Mouse (Mus musculus): Measurements from ENCODE around the gene Ss18l1. TPM values are rescaled to one million over a fixed set of nuclear protein-coding genes. Genes with fewer than 3 reads are reported as not detected.

Ss18l1 gene
- total RNA-seq, 2 experiments from 2014 or later: 2.7 to 4.0 TPM

GRCm38 (mm10) chr2:180033956-180034355 lies 8.4 kb upstream of the Ss18l1 start:
- intact Hi-C loops (cut with DNase I): no loop called here
- DNase-seq: no peak

- intact Hi-C loops (cut with DNase I): no loop called here
- DNase-seq: no peak
Measured at GRCm38 (mm10) chr2:180034753-180035152, 7.6 kb upstream of the Ss18l1 start.

GRCm38 (mm10) chr2:180040406-180040805 lies 1.9 kb upstream of the Ss18l1 start:
- intact Hi-C loops (cut with DNase I): loop anchor here (1.0 kb wide), 1 partner anchor 14 kb away; no protein-coding TSS in a partner anchor
- DNase-seq: no peak

GRCm38 (mm10) chr2:180041577-180042255 lies 593 bp upstream of the Ss18l1 start:
- DNase-seq: peak in 1 of 2 experiments; percentile 32
- intact Hi-C loops (cut with DNase I): no loop called here

GRCm38 (mm10) chr2:180042858-180043515 lies 678 bp downstream of the Ss18l1 start:
- intact Hi-C loops (cut with DNase I): no loop called here
- DNase-seq: peak; percentile 70 to 80

GRCm38 (mm10) chr2:180045283-180045682 lies 3.0 kb downstream of the Ss18l1 start:
- intact Hi-C loops (cut with DNase I): loop anchor here (1.0 kb wide), 2 partner anchors 71 to 128 kb away; no protein-coding TSS in a partner anchor
- peak; percentile 50 to 72 for DNase-seq

- no peak for DNase-seq
- intact Hi-C loops (cut with DNase I): no loop called here
Measured at GRCm38 (mm10) chr2:180047580-180047979, 5.3 kb downstream of the Ss18l1 start.

GRCm38 (mm10) chr2:180047980-180048635 lies 5.8 kb downstream of the Ss18l1 start:
- intact Hi-C loops (cut with DNase I): no loop called here
- DNase-seq: no peak

GRCm38 (mm10) chr2:180050986-180051385 lies 8.7 kb downstream of the Ss18l1 start:
- intact Hi-C loops (cut with DNase I): loop anchor here (1.0 kb wide), 1 partner anchor 134 kb away; no protein-coding TSS in a partner anchor
- peak; percentile 82 to 90 for DNase-seq

GRCm38 (mm10) chr2:180051986-180052733 lies 9.9 kb downstream of the Ss18l1 start:
- intact Hi-C loops (cut with DNase I): loop anchor here (1.0 kb wide), 1 partner anchor 135 kb away; no protein-coding TSS in a partner anchor
- DNase-seq: peak in 1 of 2 experiments; percentile 49

- intact Hi-C loops (cut with DNase I): no loop called here
- DNase-seq: no peak
Measured at GRCm38 (mm10) chr2:180053001-180053400, 10.7 kb downstream of the Ss18l1 start.

GRCm38 (mm10) chr2:180063338-180064131 lies 21.2 kb downstream of the Ss18l1 start:
- DNase-seq: peak in 1 of 2 experiments; percentile 16
- intact Hi-C loops (cut with DNase I): no loop called here

GRCm38 (mm10) chr2:180069770-180070480 lies 27.6 kb downstream of the Ss18l1 start:
- DNase-seq: peak in 1 of 2 experiments; percentile 14
- intact Hi-C loops (cut with DNase I): loop anchor here (2.0 to 10.0 kb wide), 2 partner anchors 47 to 185 kb away; partner anchors contain the start of gene Rps21

- DNase-seq: peak; percentile 96 to 98
- intact Hi-C loops (cut with DNase I): loop anchor here (2.0 to 10.0 kb wide), 2 partner anchors 46 to 184 kb away; partner anchors contain the start of gene Rps21
Measured at GRCm38 (mm10) chr2:180070481-180071453, 28.5 kb downstream of the Ss18l1 start, which contains the start of gene Mtg2. Gene Mtg2 (plus strand): TSS chr2:180070588.

GRCm38 (mm10) chr2:180071671-180072070 lies 29.4 kb downstream of the Ss18l1 start:
- no peak for DNase-seq
- intact Hi-C loops (cut with DNase I): loop anchor here (2.0 to 10.0 kb wide), 2 partner anchors 45 to 183 kb away; partner anchors contain the start of gene Rps21

- no peak for DNase-seq
- intact Hi-C loops (cut with DNase I): loop anchor here (10.0 kb wide), 1 partner anchor 182 kb away; the partner anchor contains the start of gene Rps21
Measured at GRCm38 (mm10) chr2:180072886-180073285, 30.6 kb downstream of the Ss18l1 start.

GRCm38 (mm10) chr2:180077622-180078021 lies 35.3 kb downstream of the Ss18l1 start:
- intact Hi-C loops (cut with DNase I): loop anchor here (10.0 kb wide), 1 partner anchor 177 kb away; the partner anchor contains the start of gene Rps21
- no peak for DNase-seq

Data from heart, postnatal 10 days (tissue).